Mouse (Mus musculus): ENCODE measurements around the gene Gan. TPM values are rescaled to one million over a fixed set of nuclear protein-coding genes. Genes with fewer than 3 reads are reported as not detected.

Gene Gan
- polyA plus RNA-seq, 1 experiment: 8.4 TPM

DNA sequence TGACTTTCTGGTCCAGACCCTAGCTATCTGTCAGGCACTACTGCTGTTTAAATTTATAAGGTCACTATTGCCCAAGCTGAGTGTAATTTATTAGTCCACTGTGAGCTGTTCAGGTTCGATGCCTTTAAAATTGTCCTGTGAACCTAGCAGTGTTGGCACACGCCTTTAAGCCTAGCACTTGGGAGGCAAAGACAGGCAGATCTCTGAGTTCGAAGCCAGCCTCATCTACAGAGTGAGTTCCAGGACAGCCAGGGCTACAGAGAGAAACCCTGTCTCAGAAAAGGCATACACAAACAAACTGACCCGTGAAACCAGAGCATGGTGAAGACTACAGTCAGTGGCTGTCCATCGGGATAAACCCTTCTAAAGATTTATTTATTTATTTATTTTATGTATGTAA lies 82.4 kb downstream of the Gan start:
- TF ChIP-seq CTCF (IDR thresholded peaks at IDR 0.05; ENCODE audit: extremely low read depth, insufficient read depth, low read length) (no peak), POLR2A (IDR thresholded peaks at IDR 0.05; ENCODE audit: extremely low read depth, insufficient read depth, low read length) (no peak)

DNA sequence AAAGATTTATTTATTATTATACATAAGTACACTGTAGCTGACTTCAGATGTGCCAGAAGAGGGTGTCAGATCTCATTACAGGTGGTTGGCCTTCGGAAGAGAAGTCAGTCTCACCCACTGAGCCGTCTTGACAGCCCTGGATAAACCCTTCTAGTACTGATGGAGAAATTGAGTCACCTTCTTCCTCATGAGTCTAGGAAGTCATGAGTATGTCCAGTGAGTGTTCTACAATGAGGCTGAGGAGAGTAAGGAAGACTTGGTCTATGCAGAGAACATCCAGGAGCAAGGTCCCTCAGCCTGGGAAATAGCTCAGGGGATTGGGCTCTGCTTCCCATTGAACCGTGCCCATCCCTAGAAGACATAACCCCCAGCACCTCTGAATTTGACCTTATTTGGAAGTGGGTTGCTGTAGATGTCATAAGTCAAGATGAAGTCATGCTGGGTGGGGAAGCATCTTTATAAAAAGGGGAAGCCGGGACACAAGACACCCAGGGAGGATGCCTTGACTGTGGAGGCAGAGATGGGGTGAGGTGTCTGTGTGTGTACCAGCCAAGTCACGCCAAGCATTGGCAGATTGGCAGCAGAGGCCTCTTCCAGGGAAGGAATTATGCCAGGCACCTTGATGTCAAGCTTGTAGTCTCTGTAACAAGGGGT lies 83.0 kb downstream of the Gan start:
- no peak for TF ChIP-seq POLR2A (IDR thresholded peaks at IDR 0.05; ENCODE audit: extremely low read depth, insufficient read depth, low read length)
- no peak for TF ChIP-seq CTCF (IDR thresholded peaks at IDR 0.05; ENCODE audit: extremely low read depth, insufficient read depth, low read length)
- no peak overlapping the region for H3K27ac ChIP-seq (ENCODE audit: insufficient read depth, low read length)
- H3K4me3 ChIP-seq (ENCODE audit: insufficient read depth, low read length): no peak overlapping the region
- H3K4me1 ChIP-seq (ENCODE audit: control insufficient read depth, insufficient read depth, low read length): no peaks in the 10 kb centered on the region

More for the DNA sequence above, 82.4 kb downstream of the Gan start:
- H3K4me1 ChIP-seq (ENCODE audit: control insufficient read depth, insufficient read depth, low read length): no peaks in the 10 kb centered on the region
- no peak overlapping the region for H3K4me3 ChIP-seq (ENCODE audit: insufficient read depth, low read length)
- no peak overlapping the region for H3K27ac ChIP-seq (ENCODE audit: insufficient read depth, low read length)

DNA sequence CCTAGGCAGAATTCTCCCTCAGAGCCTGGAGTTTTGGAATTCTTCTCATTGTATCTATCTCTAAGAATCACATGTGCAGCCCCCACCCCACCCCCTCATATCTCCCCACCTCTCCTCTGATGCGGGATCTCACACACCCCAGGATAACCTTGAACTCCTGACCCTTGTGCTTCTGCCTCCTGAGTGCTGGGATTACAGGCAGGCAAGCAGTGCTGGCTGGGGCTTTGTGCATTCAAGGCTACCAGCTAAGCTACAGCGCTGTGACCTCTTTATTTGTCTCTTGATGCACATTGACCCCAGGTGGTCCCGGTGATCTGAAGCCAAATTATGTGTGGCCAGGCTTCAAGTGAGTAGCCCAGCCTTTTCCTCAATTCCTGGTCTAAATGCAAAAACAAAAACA lies 83.9 kb downstream of the Gan start:
- no peak overlapping the region for H3K27ac ChIP-seq (ENCODE audit: insufficient read depth, low read length)
- no peaks in the 10 kb centered on the region for H3K4me1 ChIP-seq (ENCODE audit: control insufficient read depth, insufficient read depth, low read length)
- no peak for TF ChIP-seq CTCF (IDR thresholded peaks at IDR 0.05; ENCODE audit: extremely low read depth, insufficient read depth, low read length)
- no peak for TF ChIP-seq POLR2A (IDR thresholded peaks at IDR 0.05; ENCODE audit: extremely low read depth, insufficient read depth, low read length)
- no peak overlapping the region for H3K4me3 ChIP-seq (ENCODE audit: insufficient read depth, low read length)

DNA sequence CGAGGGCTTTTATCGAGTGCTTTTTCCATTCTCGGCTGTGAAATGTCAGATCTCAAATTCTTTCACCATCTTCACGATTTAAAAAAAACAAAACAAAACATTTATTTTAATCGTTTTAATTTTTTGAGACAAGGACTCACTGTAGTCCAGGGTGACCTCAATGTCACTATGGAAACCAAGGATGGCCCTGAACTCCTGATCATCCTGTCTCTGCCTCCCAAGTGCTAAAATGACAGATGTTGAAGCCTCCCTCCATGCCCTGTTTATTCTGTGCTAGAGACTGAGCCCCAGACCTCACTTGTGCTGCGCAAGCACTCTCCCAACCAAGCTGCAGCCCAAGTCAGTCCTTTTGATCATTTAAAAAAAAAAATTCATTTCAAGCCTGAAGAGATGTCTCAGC lies 84.4 kb downstream of the Gan start:
- no peak for TF ChIP-seq CTCF (IDR thresholded peaks at IDR 0.05; ENCODE audit: extremely low read depth, insufficient read depth, low read length)
- TF ChIP-seq POLR2A (IDR thresholded peaks at IDR 0.05; ENCODE audit: extremely low read depth, insufficient read depth, low read length): no peak
- no peaks in the 10 kb centered on the region for H3K4me1 ChIP-seq (ENCODE audit: control insufficient read depth, insufficient read depth, low read length)
- no peak overlapping the region for H3K4me3 ChIP-seq (ENCODE audit: insufficient read depth, low read length)
- H3K27ac ChIP-seq (ENCODE audit: insufficient read depth, low read length): no peak overlapping the region

DNA sequence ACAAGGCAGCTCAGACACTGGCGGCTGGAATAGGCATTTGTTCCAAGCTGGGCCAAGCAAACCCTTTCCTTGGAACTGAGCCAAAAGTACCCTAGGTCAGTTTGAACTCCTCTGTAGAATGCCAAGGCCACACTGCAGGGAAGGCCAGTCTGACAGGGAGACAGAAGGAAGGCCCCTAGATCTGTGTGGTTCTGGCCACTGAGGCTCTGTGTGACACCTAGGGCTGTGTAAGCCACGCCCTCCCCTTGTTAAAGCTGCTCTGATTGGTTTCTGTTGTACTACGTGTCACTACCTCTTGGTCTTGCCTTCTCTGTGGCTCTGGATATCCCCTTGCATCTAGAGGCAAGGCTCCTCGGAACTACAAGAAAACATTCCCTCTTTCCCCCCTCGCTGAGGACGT lies 86.7 kb downstream of the Gan start:
- TF ChIP-seq CTCF (IDR thresholded peaks at IDR 0.05; ENCODE audit: extremely low read depth, insufficient read depth, low read length) (no peak), POLR2A (IDR thresholded peaks at IDR 0.05; ENCODE audit: extremely low read depth, insufficient read depth, low read length) (no peak)

DNA sequence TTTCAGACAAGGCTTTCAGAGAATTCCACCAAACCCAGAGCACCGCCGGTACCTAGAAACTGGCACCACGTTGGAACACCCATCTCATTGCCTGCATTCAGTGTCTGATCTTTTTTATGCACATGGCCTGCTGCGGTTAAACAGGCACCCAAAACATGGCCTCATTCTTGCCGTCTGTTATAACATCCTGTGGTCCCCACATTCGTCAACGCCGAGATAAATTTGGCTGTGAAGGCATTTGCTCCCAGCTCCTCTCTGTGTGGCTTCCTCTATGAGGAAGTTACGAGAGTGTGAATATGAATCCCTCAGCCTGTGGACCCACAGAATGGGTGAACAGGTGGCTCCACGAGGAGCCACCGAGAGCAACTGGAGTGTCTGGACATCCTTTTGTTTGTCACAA lies 90.4 kb downstream of the Gan start:
- Histone ChIP-seq H3K27ac (ENCODE audit: insufficient read depth, low read length) (no peak overlapping the region), H3K4me1 (ENCODE audit: control insufficient read depth, insufficient read depth, low read length) (no peaks in the 10 kb centered on the region), H3K4me3 (ENCODE audit: insufficient read depth, low read length) (no peak overlapping the region)
- TF ChIP-seq POLR2A (IDR thresholded peaks at IDR 0.05; ENCODE audit: extremely low read depth, insufficient read depth, low read length): no peak
- TF ChIP-seq CTCF (IDR thresholded peaks at IDR 0.05; ENCODE audit: extremely low read depth, insufficient read depth, low read length): no peak

More for the DNA sequence above, 86.7 kb downstream of the Gan start:
- Histone ChIP-seq H3K4me3 (ENCODE audit: insufficient read depth, low read length) (no peak overlapping the region), H3K27ac (ENCODE audit: insufficient read depth, low read length) (no peak overlapping the region), H3K4me1 (ENCODE audit: control insufficient read depth, insufficient read depth, low read length) (no peaks in the 10 kb centered on the region)

DNA sequence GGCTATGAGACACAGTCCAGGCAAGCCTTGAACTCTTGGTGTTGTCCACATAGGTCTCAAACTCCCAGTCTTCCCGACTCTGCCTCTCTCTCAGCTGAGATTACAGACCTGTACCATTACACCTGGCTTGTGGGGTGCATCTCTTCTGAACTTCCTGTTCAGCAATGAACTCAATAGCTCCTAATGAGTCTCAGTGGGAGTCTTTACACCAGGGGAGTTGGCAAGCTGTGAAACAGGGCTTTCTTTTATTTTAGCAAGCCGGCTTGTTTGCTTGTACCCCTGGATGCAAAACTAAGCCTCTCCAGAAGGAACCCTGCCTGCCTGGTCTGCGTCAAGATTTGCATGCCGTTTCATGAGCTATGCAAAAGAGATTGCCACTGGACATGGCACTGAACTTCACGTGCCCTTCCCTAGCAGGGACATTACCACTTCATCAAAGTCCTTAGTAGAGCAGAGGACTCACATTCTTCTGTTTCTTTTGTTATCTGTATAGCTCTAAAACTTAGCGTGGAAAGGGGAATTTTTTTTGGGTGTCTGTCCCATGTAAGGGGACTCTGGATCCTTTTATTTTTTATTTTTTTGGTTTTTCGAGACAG lies 93.2 kb downstream of the Gan start:
- TF ChIP-seq CTCF (IDR thresholded peaks at IDR 0.05; ENCODE audit: extremely low read depth, insufficient read depth, low read length) (no peak), POLR2A (IDR thresholded peaks at IDR 0.05; ENCODE audit: extremely low read depth, insufficient read depth, low read length) (no peak)
- Histone ChIP-seq H3K4me3 (ENCODE audit: insufficient read depth, low read length) (no peak overlapping the region), H3K4me1 (ENCODE audit: control insufficient read depth, insufficient read depth, low read length) (no peaks in the 10 kb centered on the region), H3K27ac (ENCODE audit: insufficient read depth, low read length) (no peak overlapping the region)

DNA sequence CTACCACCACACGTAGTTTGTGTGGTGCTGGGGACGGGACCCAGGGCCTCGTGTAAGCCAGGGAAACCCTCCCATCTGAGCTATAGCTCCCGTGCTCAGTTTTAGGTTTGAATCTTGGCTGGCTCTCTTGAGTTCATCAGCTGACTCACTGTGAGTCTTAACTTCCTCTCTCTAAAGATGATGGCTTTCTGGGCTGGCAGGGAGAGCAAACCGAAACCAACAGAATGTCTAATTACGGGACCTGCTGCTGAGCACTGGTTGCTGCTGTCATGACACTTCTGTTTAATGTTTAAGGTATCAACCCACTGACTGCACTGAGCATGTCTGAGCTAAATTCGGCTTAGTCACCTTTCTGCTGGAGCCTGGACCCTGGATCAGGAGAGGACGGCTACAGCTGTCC lies 94.7 kb downstream of the Gan start:
- H3K27ac ChIP-seq (ENCODE audit: insufficient read depth, low read length): no peak overlapping the region
- H3K4me1 ChIP-seq (ENCODE audit: control insufficient read depth, insufficient read depth, low read length): no peaks in the 10 kb centered on the region
- TF ChIP-seq POLR2A (IDR thresholded peaks at IDR 0.05; ENCODE audit: extremely low read depth, insufficient read depth, low read length) (no peak), CTCF (IDR thresholded peaks at IDR 0.05; ENCODE audit: extremely low read depth, insufficient read depth, low read length) (no peak)
- no peak overlapping the region for H3K4me3 ChIP-seq (ENCODE audit: insufficient read depth, low read length)

DNA sequence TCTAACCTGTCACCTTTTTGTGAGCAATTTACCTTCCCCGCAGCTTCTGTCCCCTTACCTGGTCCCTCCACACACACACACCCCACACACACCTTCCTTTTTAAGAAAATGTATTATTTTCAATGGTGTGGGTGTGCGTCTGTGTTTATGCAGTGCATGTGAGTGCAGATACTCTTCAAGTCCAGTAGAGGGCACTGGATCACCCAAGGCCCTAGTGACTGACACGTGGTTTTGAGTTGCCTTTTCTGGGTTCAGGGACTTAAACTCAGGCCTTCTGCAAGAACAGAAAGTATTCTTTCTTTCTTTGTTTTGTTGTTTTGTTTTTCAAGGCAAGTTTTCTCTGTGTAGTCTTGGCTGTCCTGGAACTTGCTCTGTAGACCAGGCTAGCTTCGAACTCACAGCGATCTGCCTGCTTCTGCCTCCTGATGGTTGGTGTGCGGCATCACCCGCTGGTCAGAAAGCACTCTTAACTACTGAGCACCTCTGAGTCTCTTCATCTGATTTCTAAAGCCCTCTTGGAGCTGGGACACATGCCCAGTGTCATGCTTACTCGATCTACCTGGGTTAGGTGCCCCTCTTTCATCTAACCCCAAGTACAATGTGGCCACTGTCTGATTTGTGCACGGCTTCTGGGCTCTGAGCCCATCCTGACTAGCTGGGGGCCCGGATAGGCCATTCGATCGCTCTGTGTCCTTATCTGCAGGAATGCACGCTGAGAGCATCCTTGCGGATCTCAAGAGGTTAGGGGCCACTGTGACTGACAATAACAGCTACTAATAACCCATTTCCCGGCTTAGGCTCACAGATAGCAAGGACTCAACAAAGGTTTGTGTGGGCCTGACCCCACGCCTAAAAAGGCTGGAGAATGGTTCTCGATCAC lies 95.7 kb downstream of the Gan start:
- TF ChIP-seq CTCF (IDR thresholded peaks at IDR 0.05; ENCODE audit: extremely low read depth, insufficient read depth, low read length) (no peak), POLR2A (IDR thresholded peaks at IDR 0.05; ENCODE audit: extremely low read depth, insufficient read depth, low read length) (no peak)
- no peak overlapping the region for H3K27ac ChIP-seq (ENCODE audit: insufficient read depth, low read length)
- no peak overlapping the region for H3K4me3 ChIP-seq (ENCODE audit: insufficient read depth, low read length)
- H3K4me1 ChIP-seq (ENCODE audit: control insufficient read depth, insufficient read depth, low read length): no peaks in the 10 kb centered on the region
